Mouse (Mus musculus) limb, embryonic 15.5 days (tissue): ENCODE results near the gene Vsnl1. TPM values are rescaled to one million over a fixed set of nuclear protein-coding genes. Genes with fewer than 3 reads are reported as not detected.

Source experiments
- ATAC-seq: fragments of 200-750 bp; cut with Nextera tagmentation; 2 replicates; pipeline ENCODE4 v1.8.0; 2017; ENCODE audit warnings: low read depth, moderate TSS enrichment; ENCODE audit not compliant: insufficient number of reproducible peaks, low FRiP score, low TSS enrichment
- H3K27ac ChIP-seq: fragments of 300-500 bp; sonication (generic); 2 replicates; pipeline ENCODE4 v1.5.1; 2015; ENCODE audit warnings: moderate library complexity, mild to moderate bottlenecking, inconsistent platforms
- H3K27me3 ChIP-seq: fragments of 300-500 bp; sonication (generic); 2 replicates; pipeline ENCODE4 v1.6.1; 2015; ENCODE audit warnings: inconsistent platforms
- H3K36me3 ChIP-seq: fragments of 300-500 bp; sonication (generic); 2 replicates; pipeline ENCODE4 v1.6.1; 2015; ENCODE audit warnings: inconsistent platforms
- H3K4me1 ChIP-seq: fragments of 300-500 bp; sonication (generic); 2 replicates; pipeline ENCODE4 v1.6.1; 2015; ENCODE audit warnings: inconsistent platforms
- H3K4me2 ChIP-seq: fragments of 300-500 bp; sonication (generic); 2 replicates; pipeline ENCODE4 v1.6.1; 2015; ENCODE audit warnings: mild to moderate bottlenecking, inconsistent platforms
- H3K4me3 ChIP-seq: fragments of 300-500 bp; sonication (generic); 2 replicates; pipeline ENCODE4 v1.5.1; 2015; ENCODE audit warnings: mild to moderate bottlenecking, inconsistent platforms
- H3K9ac ChIP-seq: fragments of 300-500 bp; sonication (generic); 2 replicates; pipeline ENCODE4 v1.6.1; 2015; ENCODE audit warnings: inconsistent platforms
- H3K9me3 ChIP-seq: fragments of 300-500 bp; sonication (generic); 2 replicates; pipeline ENCODE4 v1.6.1; 2016; ENCODE audit warnings: inconsistent platforms
- WGBS: fragments of 180-500 bp; shearing (Covaris S2); methylation state at CpG from one replicate; pipeline ENCODE4 v1.1.7; 2015; 5-methylcytosine and 5-hydroxymethylcytosine counted together
- microRNA-seq: library from miRNA; unstranded; fragments of <30 nt; microRNA quantifications from one replicate; pipeline ENCODE4, GENCODE M21; 2016
- polyA plus RNA-seq: library from polyadenylated mRNA; unstranded; fragments of >200 nt; fragmentation: Nextera tagmentation; extraction: Ambion mirVana; gene quantifications from 2 replicates; pipeline ENCODE4 v1.2.1, GENCODE M21; 2015

Vsnl1 gene
- polyA plus RNA-seq, 1 experiment from 2014 or later: 1.3 TPM

DNA sequence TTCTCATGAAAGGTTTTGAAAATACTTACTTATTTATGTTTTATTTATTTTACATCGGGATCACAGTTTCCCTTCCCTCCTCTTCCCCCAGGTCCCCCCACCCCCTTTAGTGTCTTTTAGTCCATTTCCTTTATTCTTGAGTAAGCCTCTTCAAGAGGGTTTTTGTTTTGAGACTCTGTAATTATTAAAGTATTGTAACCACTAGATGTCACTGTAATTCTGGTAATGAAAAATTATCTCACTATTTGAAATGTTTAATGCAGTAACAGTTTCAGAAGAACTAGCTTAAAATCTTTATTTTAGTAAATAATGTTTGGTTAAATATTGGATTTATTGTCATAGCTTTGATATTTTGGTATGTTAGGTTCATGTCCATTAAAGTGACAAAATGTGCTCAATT, 122.6 kb downstream of the Vsnl1 start:
- Histone ChIP-seq H3K36me3 (peaks cover 51% of the 10 kb centered on the region), H3K4me2 (no peak overlapping the region), H3K4me3 (no peak overlapping the region), H3K9ac (no peak overlapping the region), H3K27ac (no peak overlapping the region), H3K4me1 (no peaks in the 10 kb centered on the region), H3K27me3 (no peaks in the 10 kb centered on the region), H3K9me3 (no peaks in the 10 kb centered on the region)
- WGBS: 62% methylated on average over 1 of the region's 1 CpGs
- ATAC-seq: no peak

DNA sequence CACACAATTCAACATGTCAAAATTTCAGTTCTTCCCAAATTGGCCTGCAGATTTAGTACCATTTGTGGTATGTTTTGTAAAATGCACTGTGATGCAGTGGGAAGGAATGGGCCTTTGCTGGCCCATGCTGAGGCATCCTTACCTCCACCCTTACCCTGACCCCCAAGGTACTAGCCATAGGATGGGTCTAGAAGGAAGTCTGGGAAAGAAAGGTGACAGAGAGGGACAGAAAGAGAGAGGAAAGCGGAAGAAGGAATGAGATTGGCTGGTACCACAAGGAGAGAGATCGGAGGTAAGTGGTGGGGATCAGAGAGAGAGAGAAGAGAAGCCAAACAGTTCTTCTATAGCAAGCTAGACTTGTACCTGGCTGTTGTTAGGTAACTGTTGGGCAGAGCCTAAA, 125.3 kb downstream of the Vsnl1 start:
- Histone ChIP-seq H3K4me2 (no peak overlapping the region), H3K27ac (no peak overlapping the region), H3K9ac (no peak overlapping the region), H3K4me3 (no peak overlapping the region), H3K9me3 (no peaks in the 10 kb centered on the region), H3K4me1 (no peaks in the 10 kb centered on the region), H3K27me3 (no peaks in the 10 kb centered on the region), H3K36me3 (peaks cover 54% of the 10 kb centered on the region)
- 93% methylated on average over 2 of the region's 2 CpGs for WGBS
- ATAC-seq: no peak

GRCm38 (mm10) chr12:11306753-11307645, 129.4 kb downstream of the Vsnl1 start:
- Histone ChIP-seq H3K4me1 (no peaks in the 10 kb centered on the region), H3K4me3 (no peak overlapping the region), H3K4me2 (no peak overlapping the region), H3K9ac (no peak overlapping the region), H3K36me3 (peaks cover 55% of the 10 kb centered on the region), H3K27me3 (no peaks in the 10 kb centered on the region), H3K27ac (no peak overlapping the region), H3K9me3 (no peaks in the 10 kb centered on the region)
- ATAC-seq: no peak
- 88% methylated on average over 8 of the region's 8 CpGs for WGBS

DNA sequence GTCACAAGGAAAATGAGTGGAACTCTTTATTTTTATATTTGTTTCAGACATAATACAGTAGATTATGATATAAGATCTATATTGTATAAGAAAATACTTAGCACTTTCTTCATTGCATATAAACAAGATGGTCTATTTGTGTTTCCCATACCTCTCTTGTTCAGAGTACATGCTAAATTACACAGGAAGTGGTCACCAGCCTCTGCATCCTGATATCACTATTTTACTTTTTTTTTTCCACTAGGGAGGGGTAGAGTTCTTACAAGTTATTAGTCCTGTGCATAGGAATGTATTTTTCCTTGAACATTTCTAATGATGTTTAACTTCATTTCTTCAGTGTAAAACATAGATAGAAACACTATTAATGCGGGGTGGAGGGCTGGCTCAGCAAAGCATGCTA, 135.6 kb downstream of the Vsnl1 start:
- Histone ChIP-seq H3K4me3 (no peak overlapping the region), H3K27ac (no peak overlapping the region), H3K4me1 (no peaks in the 10 kb centered on the region), H3K27me3 (no peaks in the 10 kb centered on the region), H3K9me3 (no peaks in the 10 kb centered on the region), H3K9ac (no peak overlapping the region), H3K36me3 (peaks cover 58% of the 10 kb centered on the region), H3K4me2 (no peak overlapping the region)
- ATAC-seq: no peak
- 86% methylated on average over 1 of the region's 1 CpGs for WGBS

DNA sequence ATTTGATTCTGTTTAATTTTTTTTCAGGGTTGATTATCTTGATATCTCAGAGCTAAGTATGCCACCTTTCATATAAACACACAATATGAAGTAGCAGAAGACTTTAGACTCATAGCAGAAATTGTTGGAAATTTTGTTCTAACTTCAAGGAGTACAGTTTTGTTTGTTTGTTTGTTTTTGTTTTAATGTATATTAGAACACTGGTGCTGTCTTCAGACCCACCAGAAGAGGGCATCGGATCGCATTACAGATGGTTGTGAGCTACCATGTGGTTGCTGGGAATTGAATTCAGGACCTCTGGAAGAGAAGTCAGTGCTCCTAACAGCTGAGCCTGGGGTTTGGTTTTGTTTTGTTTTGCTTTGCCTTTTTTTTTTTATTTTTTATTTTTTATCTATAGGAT, 150.0 kb downstream of the Vsnl1 start:
- Histone ChIP-seq H3K27me3 (no peaks in the 10 kb centered on the region), H3K4me2 (no peak overlapping the region), H3K9me3 (no peaks in the 10 kb centered on the region), H3K4me1 (no peaks in the 10 kb centered on the region), H3K4me3 (no peak overlapping the region), H3K27ac (no peak overlapping the region), H3K36me3 (peaks cover 51% of the 10 kb centered on the region), H3K9ac (no peak overlapping the region)
- WGBS: 94% methylated on average over 2 of the region's 2 CpGs
- ATAC-seq: no peak

DNA sequence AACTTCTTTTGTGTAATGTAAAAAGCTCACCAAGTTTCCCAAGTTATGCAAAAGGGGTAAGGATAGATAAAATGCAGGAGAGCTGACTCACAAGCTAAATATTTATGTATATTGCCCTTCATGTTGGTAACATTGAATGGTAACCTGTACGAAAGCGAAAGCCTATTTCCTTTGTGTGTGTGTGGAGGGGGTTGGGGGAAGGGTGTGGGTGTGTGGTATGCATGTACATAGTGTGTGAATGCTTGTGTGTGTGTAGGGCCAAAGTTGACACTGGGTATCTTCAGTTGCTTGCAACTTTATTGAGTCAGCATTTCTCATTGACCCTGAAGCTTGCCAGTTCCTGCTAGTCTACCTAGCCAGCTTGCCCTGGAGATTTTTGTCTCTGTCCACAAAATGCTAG, 154.8 kb downstream of the Vsnl1 start:
- Histone ChIP-seq H3K27me3 (no peaks in the 10 kb centered on the region), H3K27ac (no peak overlapping the region), H3K4me3 (no peak overlapping the region), H3K9ac (no peak overlapping the region), H3K36me3 (peaks cover 71% of the 10 kb centered on the region), H3K4me2 (no peak overlapping the region), H3K4me1 (no peaks in the 10 kb centered on the region), H3K9me3 (no peaks in the 10 kb centered on the region)
- WGBS: 95% methylated on average over 2 of the region's 2 CpGs
- no peak for ATAC-seq

GRCm38 (mm10) chr12:11279886-11280285, 156.5 kb downstream of the Vsnl1 start:
- Histone ChIP-seq H3K4me2 (no peak overlapping the region), H3K4me3 (no peak overlapping the region), H3K27me3 (no peaks in the 10 kb centered on the region), H3K9ac (no peak overlapping the region), H3K4me1 (no peaks in the 10 kb centered on the region), H3K9me3 (no peaks in the 10 kb centered on the region), H3K36me3 (peaks cover 64% of the 10 kb centered on the region), H3K27ac (no peak overlapping the region)
- 89% methylated on average over 3 of the region's 3 CpGs for WGBS
- ATAC-seq: no peak

DNA sequence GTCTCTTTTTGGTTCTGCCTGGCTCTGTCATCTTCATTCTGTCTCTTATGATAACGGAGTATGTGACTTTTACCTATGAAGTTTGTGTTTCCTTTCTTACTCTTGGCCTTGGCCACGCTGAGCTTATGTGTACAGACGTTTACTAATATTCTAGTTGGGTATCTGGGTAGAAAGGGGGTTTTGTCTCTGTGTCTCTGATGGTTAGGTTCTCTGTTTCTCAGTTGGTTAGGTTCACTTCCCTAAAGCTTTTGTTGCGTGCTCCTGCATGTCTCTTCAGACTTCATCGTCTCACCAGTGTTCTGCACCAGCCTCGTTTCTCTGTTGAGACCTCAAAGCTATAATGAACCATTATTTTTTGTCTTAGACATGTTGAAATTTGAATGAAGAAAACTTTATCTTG, 159.2 kb downstream of the Vsnl1 start:
- H3K4me1 ChIP-seq: no peaks in the 10 kb centered on the region
- no peak for ATAC-seq
- H3K36me3 ChIP-seq: peaks cover 69% of the 10 kb centered on the region
- H3K27ac ChIP-seq: no peak overlapping the region
- no peak overlapping the region for H3K9ac ChIP-seq
- H3K9me3 ChIP-seq: no peaks in the 10 kb centered on the region
- no peak overlapping the region for H3K4me2 ChIP-seq
- 92% methylated on average over 6 of the region's 6 CpGs for WGBS
- H3K4me3 ChIP-seq: no peak overlapping the region
- H3K27me3 ChIP-seq: no peaks in the 10 kb centered on the region

DNA sequence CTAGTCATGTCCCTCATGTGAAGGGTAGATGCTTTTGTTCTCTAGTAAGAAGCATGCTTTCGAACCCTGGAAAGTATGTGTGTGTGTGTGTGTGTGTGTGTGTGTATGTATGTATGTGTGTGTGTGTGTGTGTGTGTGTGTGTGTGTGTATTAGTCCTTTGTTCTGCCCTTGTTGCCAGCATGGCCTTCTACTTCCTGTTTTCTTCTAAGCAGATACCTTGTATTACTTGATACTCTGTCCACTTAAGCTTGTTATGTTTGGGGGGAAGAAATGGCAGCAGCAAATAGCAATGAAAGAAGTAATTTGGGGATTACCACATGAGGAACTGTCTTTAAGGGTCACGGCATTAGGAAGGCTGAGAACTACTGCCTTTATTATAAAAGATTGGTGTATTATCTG, 159.8 kb downstream of the Vsnl1 start:
- ATAC-seq: no peak
- Histone ChIP-seq H3K27ac (no peak overlapping the region), H3K27me3 (no peaks in the 10 kb centered on the region), H3K4me1 (no peaks in the 10 kb centered on the region), H3K9me3 (no peaks in the 10 kb centered on the region), H3K36me3 (peaks cover 66% of the 10 kb centered on the region), H3K9ac (no peak overlapping the region), H3K4me2 (no peak overlapping the region), H3K4me3 (no peak overlapping the region)
- 92% methylated on average over 2 of the region's 2 CpGs for WGBS

Small RNA genes lying within 50 kb of the gene (microRNA-seq; reads per million reads assigned to microRNA genes)
- not detected for gene Mir7675

Other genes with a start within 250 kb of the Vsnl1 start
- not detected in 2 replicates for gene Msgn1, start 227.6 kb downstream of the Vsnl1 start, polyA plus RNA-seq
- 5.6 and 7.5 TPM in 2 replicates for gene Gen1, start 170.8 kb downstream of the Vsnl1 start, polyA plus RNA-seq
- 137 and 145 TPM in 2 replicates for gene Smc6, start 170.7 kb downstream of the Vsnl1 start, polyA plus RNA-seq
- gene Rad51ap2, start 19.5 kb upstream of the Vsnl1 start, polyA plus RNA-seq: 0.20 and 0.24 TPM in 2 replicates